Mouse (Mus musculus): ENCODE measurements at regions not wholly inside any gene's neighbourhood (a gene's known extent, or its start where the extent isn't known, plus 50 kb on each side); places are given as distances from the start of the nearest gene placed in this dataset.

DNA sequence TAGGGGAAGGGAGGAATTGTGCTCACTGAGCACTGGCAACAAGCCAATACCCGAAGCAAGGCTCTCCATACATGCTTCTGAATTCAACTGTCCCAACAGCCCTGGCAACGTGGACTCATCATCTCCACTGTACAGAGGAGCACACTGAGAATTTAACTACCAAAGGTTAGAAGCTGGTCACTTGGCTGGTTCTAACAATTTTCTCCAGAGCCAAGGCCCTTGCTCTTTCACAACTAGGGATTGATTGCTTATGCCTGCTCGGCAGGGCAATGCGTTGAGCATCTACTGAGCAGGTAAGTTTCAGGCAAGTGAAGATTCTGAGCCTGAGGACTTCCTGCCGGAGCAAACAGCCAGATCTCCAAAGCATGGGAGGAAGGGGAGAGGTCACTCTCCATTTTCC lies 616.0 kb upstream of the Cdh5 start:
- 77% methylated on average over 5 of the region's 5 CpGs for WGBS
- Histone ChIP-seq H3K36me3 (ENCODE audit: insufficient read depth) (no peaks in the 10 kb centered on the region), H3K27me3 (ENCODE audit: insufficient read depth, low read length) (no peaks in the 10 kb centered on the region), H3K9ac (no peak overlapping the region), H3K4me1 (ENCODE audit: insufficient read depth) (peaks cover 5% of the 10 kb centered on the region), H3K9me3 (ENCODE audit: low read depth, low read length) (no peaks in the 10 kb centered on the region), H3K27ac (ENCODE audit: low read depth) (no peak overlapping the region), H3K4me3 (ENCODE audit: low read depth, low read length) (no peak overlapping the region), H3K4me2 (no peak overlapping the region)
- no peak for DNase-seq
- TF ChIP-seq CTCF (IDR thresholded peaks at IDR 0.05; ENCODE audit: low read depth), result no peak
- ATAC-seq (ENCODE audit: insufficient read depth), result no peak

DNA sequence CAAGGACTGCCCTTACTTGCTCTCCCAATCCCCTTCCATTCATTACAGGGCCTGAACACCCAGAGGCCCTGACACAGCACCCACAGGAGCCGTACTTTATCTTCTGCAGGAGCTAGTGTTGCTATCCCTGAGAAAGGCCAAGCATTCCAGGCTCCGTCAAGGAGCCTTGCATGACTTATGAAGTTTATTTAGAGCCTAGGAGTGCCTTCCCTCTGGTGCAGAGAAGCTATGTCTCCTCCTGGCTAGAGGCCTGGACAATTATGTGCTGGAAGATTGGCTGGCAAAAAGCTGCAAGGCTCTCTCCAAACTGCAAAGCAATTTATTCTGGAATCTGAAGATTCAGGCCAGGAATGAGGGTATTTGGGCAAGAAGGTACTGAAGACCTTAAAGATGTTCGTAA lies 612.0 kb upstream of the Cdh5 start:
- H3K4me2 ChIP-seq, result no peak overlapping the region
- no peak for TF ChIP-seq CTCF (IDR thresholded peaks at IDR 0.05; ENCODE audit: low read depth)
- H3K4me3 ChIP-seq (ENCODE audit: low read depth, low read length), result no peak overlapping the region
- H3K4me1 ChIP-seq (ENCODE audit: insufficient read depth), result peaks cover 13% of the 10 kb centered on the region
- no peaks in the 10 kb centered on the region for H3K36me3 ChIP-seq (ENCODE audit: insufficient read depth)
- ATAC-seq (ENCODE audit: insufficient read depth) (no peak), DNase-seq (peak; percentile 42)
- H3K9ac ChIP-seq, result no peak overlapping the region
- no peaks in the 10 kb centered on the region for H3K27me3 ChIP-seq (ENCODE audit: insufficient read depth, low read length)
- H3K27ac ChIP-seq (ENCODE audit: low read depth), result peak overlapping the region; percentile 59
- 54% methylated on average over 3 of the region's 3 CpGs for WGBS
- H3K9me3 ChIP-seq (ENCODE audit: low read depth, low read length), result no peaks in the 10 kb centered on the region

DNA sequence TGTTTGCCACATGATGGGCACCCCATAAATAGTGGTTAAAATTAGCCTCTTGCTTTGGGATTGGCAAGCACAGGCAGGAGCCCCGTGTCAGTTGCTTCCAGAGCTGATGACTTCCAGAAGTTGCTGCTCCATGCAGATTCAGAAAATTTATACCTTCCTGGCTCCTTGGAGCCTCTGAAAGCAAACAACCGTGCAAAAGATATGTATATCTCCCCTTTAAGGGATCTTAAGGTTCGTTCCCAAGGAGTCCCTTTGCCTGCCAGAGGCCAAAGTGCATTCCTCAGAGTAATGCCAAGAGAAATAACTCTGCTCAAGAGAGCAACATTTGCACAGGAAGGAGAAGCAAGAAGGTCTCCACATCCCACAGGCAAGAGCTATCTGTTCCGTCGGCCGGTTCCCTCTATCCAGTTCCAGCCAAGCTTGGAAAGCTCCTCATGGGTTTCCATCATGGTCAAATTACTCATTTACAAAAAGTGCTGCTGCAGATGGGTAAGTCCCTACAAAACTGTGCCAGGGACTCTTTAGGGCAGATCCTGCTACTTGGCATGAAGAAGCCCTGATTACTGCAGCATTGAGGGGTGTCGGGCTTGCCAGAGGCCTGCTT lies 608.4 kb upstream of the Cdh5 start:
- Histone ChIP-seq H3K9ac (no peak overlapping the region), H3K27ac (ENCODE audit: low read depth) (peak overlapping the region; percentile 51; the same call in 1 of the 2 replicates)
- no peak for ATAC-seq (ENCODE audit: insufficient read depth)

DNA sequence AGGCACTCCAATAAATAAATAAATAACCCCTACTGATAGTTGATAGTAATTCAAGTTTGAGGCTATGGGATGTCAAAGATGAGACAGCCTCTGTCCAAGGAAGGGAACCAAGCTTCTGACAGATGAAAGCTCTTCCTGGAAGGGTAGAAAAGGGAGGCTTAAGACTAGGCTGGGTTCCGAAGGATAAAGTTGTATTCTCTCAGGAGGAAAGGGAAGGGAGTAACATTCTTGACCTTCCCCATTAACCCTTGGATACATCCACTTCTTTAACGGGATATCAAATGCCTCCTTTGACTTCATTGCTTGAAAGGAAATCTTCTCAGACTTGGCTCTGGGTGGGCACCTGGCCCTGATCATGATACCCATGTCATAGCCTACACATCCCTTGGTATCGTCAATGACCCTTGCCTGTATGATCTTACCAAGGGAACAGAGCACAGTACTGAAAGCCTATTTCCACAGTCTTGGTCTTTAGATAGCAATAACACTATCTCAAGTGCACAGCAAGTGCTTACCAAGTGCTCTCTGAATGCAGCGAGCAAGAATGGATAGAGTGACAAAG lies 607.4 kb upstream of the Cdh5 start:
- Histone ChIP-seq H3K4me2 (no peak overlapping the region), H3K27me3 (ENCODE audit: insufficient read depth, low read length) (no peaks in the 10 kb centered on the region), H3K9me3 (ENCODE audit: low read depth, low read length) (no peaks in the 10 kb centered on the region), H3K4me3 (ENCODE audit: low read depth, low read length) (no peak overlapping the region), H3K36me3 (ENCODE audit: insufficient read depth) (no peaks in the 10 kb centered on the region), H3K9ac (no peak overlapping the region), H3K27ac (ENCODE audit: low read depth) (no peak overlapping the region), H3K4me1 (ENCODE audit: insufficient read depth) (peaks cover 13% of the 10 kb centered on the region)
- TF ChIP-seq CTCF (IDR thresholded peaks at IDR 0.05; ENCODE audit: low read depth), result no peak
- WGBS, result 79% methylated on average over 4 of the region's 4 CpGs
- 0 out of 2 replicates have a peak, but pooled peaks have one; percentile 9 for ATAC-seq (ENCODE audit: insufficient read depth)
- no peak for DNase-seq

More for the DNA sequence above, 608.4 kb upstream of the Cdh5 start:
- no peaks in the 10 kb centered on the region for H3K27me3 ChIP-seq (ENCODE audit: insufficient read depth, low read length)
- H3K4me2 ChIP-seq, result no peak overlapping the region
- TF ChIP-seq CTCF (IDR thresholded peaks at IDR 0.05; ENCODE audit: low read depth), result no peak
- no peaks in the 10 kb centered on the region for H3K36me3 ChIP-seq (ENCODE audit: insufficient read depth)
- H3K9me3 ChIP-seq (ENCODE audit: low read depth, low read length), result no peaks in the 10 kb centered on the region
- H3K4me1 ChIP-seq (ENCODE audit: insufficient read depth), result peaks cover 13% of the 10 kb centered on the region
- DNase-seq, result peak; percentile 32
- no peak overlapping the region for H3K4me3 ChIP-seq (ENCODE audit: low read depth, low read length)
- WGBS, result 46% methylated on average over 7 of the region's 7 CpGs

DNA sequence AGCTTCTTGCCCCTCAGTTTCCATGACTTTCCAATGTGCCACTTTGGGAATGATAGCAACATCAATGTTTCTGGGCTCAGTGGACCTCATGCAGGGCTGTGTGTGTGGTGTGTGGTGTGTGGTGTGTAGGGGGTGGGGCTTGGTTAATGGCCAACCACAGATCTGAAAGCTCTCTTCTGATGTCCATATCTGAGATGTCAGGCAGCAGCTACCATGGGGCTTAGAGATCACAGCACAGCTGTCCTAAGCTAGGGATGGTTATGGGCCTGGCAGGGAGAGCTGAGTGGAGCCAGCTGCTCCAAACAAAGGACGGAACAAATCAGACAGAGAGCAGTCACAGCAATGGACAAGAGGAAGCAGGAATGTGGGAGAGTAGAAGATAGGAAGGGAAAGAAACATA lies 606.8 kb upstream of the Cdh5 start:
- no peak overlapping the region for H3K4me2 ChIP-seq
- DNase-seq (peak; percentile 87), ATAC-seq (ENCODE audit: insufficient read depth) (peak; percentile 98)
- no peak overlapping the region for H3K9ac ChIP-seq
- no peak overlapping the region for H3K4me3 ChIP-seq (ENCODE audit: low read depth, low read length)
- no peaks in the 10 kb centered on the region for H3K27me3 ChIP-seq (ENCODE audit: insufficient read depth, low read length)
- no peaks in the 10 kb centered on the region for H3K36me3 ChIP-seq (ENCODE audit: insufficient read depth)
- peaks cover 8% of the 10 kb centered on the region; the same call in 1 of the 2 replicates for H3K4me1 ChIP-seq (ENCODE audit: insufficient read depth)
- H3K9me3 ChIP-seq (ENCODE audit: low read depth, low read length), result no peaks in the 10 kb centered on the region
- WGBS, result 10% methylated on average over 1 of the region's 1 CpGs
- peak overlapping the region; percentile 84 for H3K27ac ChIP-seq (ENCODE audit: low read depth)
- no peak for TF ChIP-seq CTCF (IDR thresholded peaks at IDR 0.05; ENCODE audit: low read depth)

DNA sequence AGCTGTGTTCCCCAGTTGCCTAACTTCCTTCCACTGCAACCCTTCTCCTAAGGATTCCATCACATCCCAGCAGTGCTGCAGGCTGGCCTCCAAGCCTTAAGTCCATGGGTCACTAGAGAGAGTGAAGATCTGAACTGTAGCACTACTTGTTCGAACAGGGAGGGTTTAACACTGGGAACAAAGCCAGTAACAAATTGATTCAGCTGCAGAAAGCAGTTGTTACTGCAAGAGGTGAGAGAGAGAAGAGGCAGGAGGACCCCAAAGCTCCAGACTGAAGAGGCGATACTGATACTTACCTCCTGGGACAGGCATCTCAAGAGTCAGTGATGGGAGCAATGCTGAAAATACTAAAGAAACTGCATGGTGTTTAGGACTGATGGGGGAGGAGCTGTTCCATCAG lies 600.1 kb upstream of the Cdh5 start:
- Histone ChIP-seq H3K27ac (ENCODE audit: low read depth) (peak overlapping the region; percentile 74; the same call in 1 of the 2 replicates), H3K9ac (no peak overlapping the region), H3K36me3 (ENCODE audit: insufficient read depth) (no peaks in the 10 kb centered on the region), H3K9me3 (ENCODE audit: low read depth, low read length) (no peaks in the 10 kb centered on the region), H3K4me3 (ENCODE audit: low read depth, low read length) (no peak overlapping the region), H3K4me2 (no peak overlapping the region), H3K4me1 (ENCODE audit: insufficient read depth) (no peaks in the 10 kb centered on the region), H3K27me3 (ENCODE audit: insufficient read depth, low read length) (no peaks in the 10 kb centered on the region)
- DNase-seq (peak; percentile 95), ATAC-seq (ENCODE audit: insufficient read depth) (peak; percentile 96)
- WGBS, result 22% methylated on average over 2 of the region's 2 CpGs
- no peak for TF ChIP-seq CTCF (IDR thresholded peaks at IDR 0.05; ENCODE audit: low read depth)

DNA sequence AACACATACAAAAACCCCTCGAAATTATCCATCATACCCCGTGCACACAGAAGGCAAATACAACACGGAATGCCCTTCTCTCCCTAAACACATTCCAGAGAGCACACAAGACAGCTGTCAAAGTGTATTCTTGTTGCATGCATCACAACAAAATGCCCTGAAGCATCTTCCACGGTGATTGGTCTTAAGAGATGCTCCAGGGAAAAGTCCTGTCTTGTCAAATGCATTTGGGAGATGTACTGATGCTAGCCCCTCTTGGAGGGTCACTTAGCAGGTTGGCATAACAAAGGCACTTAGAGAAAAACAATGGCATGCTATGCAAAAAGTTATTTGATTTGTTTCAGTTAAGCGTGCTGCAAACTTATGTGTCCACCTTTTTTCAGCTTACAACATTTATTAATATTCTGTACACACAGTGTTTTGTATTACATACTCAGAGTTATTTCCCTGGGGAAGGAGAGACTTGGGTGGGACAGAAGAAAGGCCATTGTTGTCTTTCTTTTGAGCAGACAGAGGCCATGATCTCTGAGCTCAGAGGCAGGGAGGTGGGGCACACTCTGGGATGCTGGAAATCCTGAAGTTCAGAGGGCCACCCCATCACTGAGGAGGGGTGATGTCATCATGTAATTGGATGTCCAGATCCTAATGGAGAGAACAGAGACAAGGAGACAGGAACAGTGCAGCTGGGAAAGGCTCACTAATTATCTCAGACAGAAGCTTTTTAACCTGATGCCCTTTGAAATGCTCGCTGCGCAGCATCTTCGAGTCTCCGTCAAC lies 598.2 kb upstream of the Cdh5 start:
- Histone ChIP-seq H3K36me3 (ENCODE audit: insufficient read depth) (no peaks in the 10 kb centered on the region), H3K4me1 (ENCODE audit: insufficient read depth) (no peaks in the 10 kb centered on the region), H3K27ac (ENCODE audit: low read depth) (no peak overlapping the region), H3K9ac (no peak overlapping the region), H3K27me3 (ENCODE audit: insufficient read depth, low read length) (no peaks in the 10 kb centered on the region), H3K4me3 (ENCODE audit: low read depth, low read length) (no peak overlapping the region), H3K9me3 (ENCODE audit: low read depth, low read length) (no peaks in the 10 kb centered on the region), H3K4me2 (no peak overlapping the region)
- 79% methylated on average over 9 of the region's 9 CpGs for WGBS
- TF ChIP-seq CTCF (IDR thresholded peaks at IDR 0.05; ENCODE audit: low read depth), result no peak
- ATAC-seq (ENCODE audit: insufficient read depth) (no peak), DNase-seq (no peak)
